Mouse (Mus musculus): Measurements from ENCODE around the gene Taf4. TPM values are rescaled to one million over a fixed set of nuclear protein-coding genes. Genes with fewer than 3 reads are reported as not detected.

Taf4 gene
- 10 to 100 TPM; 14.7 to 19.4 TPM for polyA plus RNA-seq (2017; shearing (Covaris generic))

GRCm38 (mm10) chr2:179976628-179977343 lies at the start of gene Taf4:
Gene Taf4, minus strand, starts transcription at chr2:179976646.

GRCm38 (mm10) chr2:180024401-180025098 lies 48.1 kb upstream of the Taf4 start, which contains the start of gene Lsm14b:
Gene Lsm14b, plus strand, starts transcription at chr2:180024987.

Other genes with a start within 250 kb of the Taf4 start
- gene Lsm14b, start 48.3 kb upstream of the Taf4 start, polyA plus RNA-seq (2017; shearing (Covaris generic)): 10 to 100 TPM; 16.5 to 18.0 TPM
- 100 to 1,000 TPM; 464 to 547 TPM for gene Psma7, start 65.8 kb upstream of the Taf4 start, polyA plus RNA-seq (2017; shearing (Covaris generic))
- 1 to 10 TPM; 2.7 to 3.2 TPM for gene Ss18l1, start 65.9 kb upstream of the Taf4 start, polyA plus RNA-seq (2017; shearing (Covaris generic))
- gene Mtg2, start 93.9 kb upstream of the Taf4 start, polyA plus RNA-seq (2017; shearing (Covaris generic)): 10 to 100 TPM; 34.7 to 41.9 TPM
- not detected for gene Hrh3, start 127.8 kb upstream of the Taf4 start, polyA plus RNA-seq (2017; shearing (Covaris generic))
- gene Osbpl2, start 142.7 kb upstream of the Taf4 start, polyA plus RNA-seq (2017; shearing (Covaris generic)): 10 to 100 TPM; 41.8 to 45.5 TPM
- gene Adrm1, start 194.8 kb upstream of the Taf4 start, polyA plus RNA-seq (2017; shearing (Covaris generic)): 100 to 1,000 TPM; 142 to 156 TPM
- gene Lama5, start 249.2 kb upstream of the Taf4 start, polyA plus RNA-seq (2017; shearing (Covaris generic)): 1 to 10 TPM in 1 of 2 experiments, under 1 TPM in 1; 0.30 to 1.3 TPM